Mouse (Mus musculus) monocyte, adult 5-6 weeks (primary cell): ENCODE measurements around the gene Snrnp200. TPM values are rescaled to one million over a fixed set of nuclear protein-coding genes. Genes with fewer than 3 reads are reported as not detected.
A peak's percentile ranks its signal among the peaks of the same experiment; 100 is the strongest.
"Not testable (repeated sequence)": the region's sequence is repeated elsewhere in the genome, so short reads cannot be mapped to it uniquely, and the experiment has no call there.

Experiments
- ATAC-seq: fragments of 153-309, 156-312 bp; replicated peaks from 2 replicates; pipeline ENCODE4 v1.8.0; 2017; ENCODE audit warnings: mild to moderate bottlenecking; ENCODE audit not compliant: low TSS enrichment, insufficient number of reproducible peaks, severe bottlenecking, poor library complexity, low FRiP score
- total RNA-seq: library from RNA; stranded (forward); fragments of 200-1000, 200-491, 200-594 nt; gene quantifications from 3 replicates; pipeline ENCODE4 v1.2.3, GENCODE M21; 2017

Gene Snrnp200
- 146 to 205 TPM (median 156 TPM) in 3 replicates for total RNA-seq

DNA sequence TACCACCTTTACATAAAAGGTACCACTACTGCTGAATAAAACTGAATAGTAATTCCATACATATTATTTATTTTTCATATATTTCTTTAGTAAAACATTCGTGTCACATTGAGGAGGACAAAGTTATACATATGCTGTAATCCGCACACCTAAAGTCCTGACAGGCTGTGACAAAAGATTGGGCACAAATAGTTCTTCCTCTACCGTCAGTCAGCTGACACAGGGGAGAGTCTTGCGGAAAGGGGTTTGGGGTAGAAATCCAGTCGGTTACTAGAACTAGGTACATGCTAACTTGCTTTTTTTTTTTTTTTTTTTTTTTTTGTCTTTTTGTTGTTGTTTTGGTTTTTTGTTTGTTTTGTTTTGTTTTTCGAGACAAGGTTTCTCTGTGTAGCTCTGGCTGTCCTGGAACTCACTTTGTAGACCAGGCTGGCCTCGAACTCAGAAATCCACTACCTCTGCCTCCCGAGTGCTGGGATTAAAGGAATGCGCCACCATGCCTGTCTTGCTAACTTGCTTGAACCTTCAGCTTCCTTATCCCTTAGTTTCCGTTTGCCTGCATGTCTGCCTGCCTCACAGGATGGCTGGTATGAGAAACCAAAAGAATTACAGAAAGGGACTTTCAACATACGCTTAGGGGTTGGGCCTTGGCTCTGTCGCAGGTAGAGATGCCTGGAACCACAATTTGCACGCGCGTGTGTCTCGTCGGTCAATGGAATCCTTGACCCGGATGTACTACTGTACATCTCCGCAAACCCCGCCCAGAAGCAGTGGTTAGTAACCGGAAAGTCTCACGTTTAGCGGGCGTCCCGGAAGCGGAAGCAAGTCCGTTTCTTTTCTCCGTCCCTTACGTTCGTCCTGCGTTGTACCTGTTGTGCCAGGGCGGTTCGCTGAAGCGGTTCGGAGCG, at the start of gene Snrnp200, which contains the start of gene 1810024B03Rik:
TSS of gene Snrnp200 (plus strand) at position 840 of the 905 bp plus-strand sequence.
TSS of gene 1810024B03Rik (minus strand) at position 734 of the 905 bp plus-strand sequence.
- ATAC-seq, result peak; percentile 99

GRCm38 (mm10) chr2:127165675-127166074, 42.5 kb upstream of the Snrnp200 start:
- no peak for ATAC-seq

- ATAC-seq, result not testable (repeated sequence)
These were observed 41.9 kb upstream of the Snrnp200 start for GRCm38 (mm10) chr2:127166261-127166660.

DNA sequence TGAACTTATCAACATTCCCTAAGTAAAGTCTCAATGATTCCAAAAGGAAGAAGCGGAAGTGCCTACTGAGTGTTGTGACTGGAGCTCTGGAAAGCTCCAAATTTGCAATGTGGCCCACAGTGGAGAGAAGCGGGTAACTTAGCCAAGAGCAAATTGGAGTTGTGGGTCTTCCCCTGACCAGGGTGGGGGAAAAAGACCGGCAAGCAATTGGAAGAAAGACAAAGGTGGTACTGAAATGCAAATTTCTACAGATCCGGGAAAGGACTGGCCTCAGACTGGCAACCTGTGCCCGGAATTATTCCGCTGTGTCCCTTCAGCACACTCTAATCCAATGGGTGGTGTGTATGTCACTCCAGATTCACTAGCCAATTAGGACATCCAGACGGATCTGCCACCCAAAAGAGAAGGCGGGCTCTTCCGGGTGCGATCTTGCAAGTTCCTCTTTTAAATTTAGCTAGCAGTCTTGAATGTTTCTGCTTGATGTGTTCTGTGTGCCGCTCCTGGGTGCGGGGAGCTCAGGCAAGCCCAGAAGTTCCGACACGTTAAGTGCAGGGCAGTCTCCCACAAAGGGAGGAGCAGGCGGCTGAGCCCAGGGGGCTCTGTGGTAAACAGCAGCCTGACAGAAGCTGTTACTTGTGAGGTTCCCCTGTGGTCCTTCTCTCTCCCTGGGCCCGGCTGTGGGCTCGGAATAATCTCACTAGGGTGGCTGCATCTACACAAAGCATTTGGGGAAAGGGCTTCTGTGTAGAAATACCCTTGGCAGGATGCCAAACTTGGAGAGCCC, 25.4 kb upstream of the Snrnp200 start:
- peak; percentile 100 for ATAC-seq

GRCm38 (mm10) chr2:127189574-127189973, 18.6 kb upstream of the Snrnp200 start:
- no peak for ATAC-seq

GRCm38 (mm10) chr2:127204932-127205331, 3.3 kb upstream of the Snrnp200 start:
- no peak for ATAC-seq

DNA sequence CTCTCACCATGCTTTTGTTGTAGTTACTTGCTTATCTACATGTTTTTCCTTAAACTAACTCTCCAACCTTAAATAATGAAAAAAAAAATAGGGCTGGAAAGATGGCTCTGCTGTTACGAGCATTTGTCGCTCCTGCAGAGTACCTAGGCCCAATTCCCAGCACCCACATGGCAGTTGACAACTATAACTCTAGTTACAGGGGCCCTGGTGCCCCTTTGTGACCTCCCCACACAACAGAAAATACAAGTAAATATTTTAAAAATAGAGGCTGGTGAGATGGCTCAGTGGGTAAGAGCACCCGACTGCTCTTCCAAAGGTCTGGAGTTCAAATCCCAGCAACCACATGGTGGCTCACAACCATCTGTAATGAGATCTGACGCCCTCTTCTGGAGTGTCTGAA, 2.2 kb upstream of the Snrnp200 start:
- not testable (repeated sequence) for ATAC-seq

DNA sequence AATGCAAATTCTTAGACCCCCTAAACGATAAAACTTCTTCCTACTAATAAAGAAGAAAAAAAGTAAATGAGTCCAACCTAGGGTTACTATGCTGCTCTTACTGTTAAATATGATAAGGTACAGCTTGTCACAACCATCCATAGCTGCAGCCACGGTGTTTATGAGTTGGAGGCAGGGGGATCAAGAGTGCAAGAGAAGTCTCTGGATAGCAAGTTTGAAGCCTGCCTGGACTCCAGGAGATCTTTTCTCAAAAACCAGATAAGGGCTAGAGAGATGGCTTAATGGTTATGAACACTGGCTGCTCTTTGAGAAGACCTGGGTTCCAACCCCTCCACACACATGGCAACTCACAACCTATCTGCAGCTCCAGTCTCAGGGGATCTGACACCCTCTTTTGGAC, 1.3 kb upstream of the Snrnp200 start:
- no peak for ATAC-seq

- ATAC-seq, result no peak
These were observed 225 bp downstream of the Snrnp200 start for GRCm38 (mm10) chr2:127208452-127208769.

- ATAC-seq, result no peak
These were observed 2.5 kb downstream of the Snrnp200 start for GRCm38 (mm10) chr2:127210701-127211100.

- ATAC-seq, result no peak
These were observed 9.6 kb downstream of the Snrnp200 start for GRCm38 (mm10) chr2:127217746-127218145.

GRCm38 (mm10) chr2:127225261-127225660, 17.1 kb downstream of the Snrnp200 start:
- ATAC-seq, result no peak

GRCm38 (mm10) chr2:127237897-127238610, 29.9 kb downstream of the Snrnp200 start:
- ATAC-seq, result no peak

DNA sequence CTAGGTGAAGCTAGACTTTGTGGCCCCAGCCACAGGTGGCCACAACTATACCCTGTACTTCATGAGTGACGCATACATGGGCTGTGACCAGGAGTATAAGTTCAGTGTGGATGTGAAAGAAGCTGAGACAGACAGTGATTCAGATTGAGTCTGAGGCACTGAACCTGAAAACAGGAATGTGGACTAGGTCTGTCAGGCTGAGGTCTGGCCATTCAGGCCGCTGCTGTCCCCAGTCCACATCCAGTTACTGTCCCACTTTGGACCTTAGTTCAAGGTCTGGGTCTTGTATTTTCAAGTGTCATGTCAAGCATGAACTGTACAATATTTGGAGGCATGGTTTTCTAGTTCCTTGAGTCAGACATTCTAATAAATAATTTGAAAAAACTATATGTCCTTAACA, 31.9 kb downstream of the Snrnp200 start:
- ATAC-seq, result no peak

DNA sequence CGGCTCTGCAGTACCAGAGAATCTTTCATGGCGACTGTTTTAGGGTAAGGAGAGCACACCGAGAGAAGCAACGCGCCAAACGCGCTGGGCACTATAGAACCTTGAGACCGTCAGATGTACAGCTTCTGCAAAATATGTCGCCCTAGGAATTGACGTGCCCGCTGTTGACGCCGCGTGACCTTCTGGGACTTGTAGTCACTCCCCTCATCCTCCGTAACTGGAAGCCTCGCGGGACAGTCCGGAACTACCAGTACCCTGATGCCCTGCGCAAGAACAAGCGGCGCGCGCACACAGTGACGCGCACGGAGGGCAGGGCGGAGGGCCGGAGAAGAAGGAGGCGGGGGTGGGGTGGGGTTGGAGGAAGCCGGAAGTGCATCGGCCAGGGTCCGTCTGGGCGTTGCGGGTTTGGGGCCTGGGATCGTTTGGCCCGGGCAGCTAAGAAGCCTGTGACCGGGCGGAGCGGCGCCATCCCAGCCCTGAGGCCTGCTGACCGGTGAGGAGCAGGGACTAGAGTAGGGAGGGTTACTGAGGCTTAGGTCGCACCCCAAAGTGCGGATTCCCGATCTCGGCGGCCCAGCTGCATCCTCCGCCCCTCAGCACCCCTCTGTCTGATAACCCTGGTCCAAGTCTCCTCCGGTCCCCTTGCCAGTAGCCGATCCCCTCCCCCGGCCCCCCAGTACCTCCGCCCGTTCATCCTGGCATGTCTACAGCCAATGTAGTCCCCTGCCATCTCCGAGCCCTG, 39.6 kb downstream of the Snrnp200 start, which contains the start of the genes Ciao1 and Tmem127:
TSS of gene Ciao1 (minus strand) at position 225 of the 742 bp plus-strand sequence.
TSS of gene Tmem127 (plus strand) at position 317 of the 742 bp plus-strand sequence.
- ATAC-seq, result peak; percentile 96

- no peak for ATAC-seq
These were observed 40.3 kb downstream of the Snrnp200 start for GRCm38 (mm10) chr2:127248334-127249004.

DNA sequence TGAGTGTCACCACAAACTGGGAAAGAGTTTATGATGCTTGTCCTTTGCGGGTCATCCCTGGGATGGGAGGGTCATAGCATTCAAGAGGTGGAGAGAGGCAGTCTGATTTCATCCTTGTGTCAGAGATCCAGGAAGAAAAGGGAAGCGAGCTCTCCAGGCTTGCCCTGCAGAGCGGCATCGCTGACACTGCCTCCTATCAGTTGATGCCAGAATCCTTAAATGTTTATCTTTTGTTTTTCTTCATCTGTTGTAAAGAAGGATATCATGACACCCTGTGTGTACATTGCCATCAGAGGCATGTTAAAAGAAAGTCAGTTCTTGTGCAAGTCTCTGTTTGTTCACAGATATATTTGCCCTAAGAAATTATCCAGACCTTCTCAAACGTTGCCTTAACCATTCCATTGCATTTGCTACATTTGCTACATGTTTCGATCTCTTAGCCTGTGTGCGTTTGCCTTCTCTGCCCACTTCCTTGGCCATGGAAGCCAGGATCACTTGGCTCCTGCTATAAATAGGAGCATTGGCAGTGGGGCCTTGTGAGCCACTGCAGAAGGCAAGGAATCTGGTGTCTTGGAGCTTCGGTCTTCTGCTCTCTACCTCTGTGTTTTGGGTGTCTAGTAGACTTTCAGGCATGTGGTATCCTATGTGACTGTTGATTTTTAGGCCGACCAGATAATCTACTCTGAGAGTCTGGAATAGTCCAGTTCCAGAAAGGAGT, 42.3 kb downstream of the Snrnp200 start:
- no peak for ATAC-seq
